Mouse (Mus musculus): ENCODE results near the gene ccdc198. TPM values are rescaled to one million over a fixed set of nuclear protein-coding genes. Genes with fewer than 3 reads are reported as not detected.
"Not testable (repeated sequence)": the region's sequence is repeated elsewhere in the genome, so short reads cannot be mapped to it uniquely, and the experiment has no call there.

Gene ccdc198
- polyA plus RNA-seq (2015; fragmentation: Nextera tagmentation; extraction: Ambion mirVana) = not detected in 2 replicates

- Histone ChIP-seq H3K4me1 (replicated peaks) (no peaks in the 10 kb centered on the region), H3K36me3 (no peaks in the 10 kb centered on the region), H3K4me2 (no peak within 1 kb of the TSS), H3K27ac (replicated peaks) (no peak within 1 kb of the TSS), H3K4me3 (no peak within 1 kb of the TSS), H3K27me3 (no peaks in the 10 kb centered on the region), H3K9me3 (no peaks in the 10 kb centered on the region), H3K9ac (no peak within 1 kb of the TSS)
- whole genome bisulfite sequencing = 47% methylated on average over 5 of the region's 5 CpGs
- ATAC-seq (ENCODE audit: low read depth) = no peak
Observed at GRCm38 (mm10) chr14:49245126-49245714, at the start of gene ccdc198. ccdc198 (minus strand) TSS chr14:49245474.

GRCm38 (mm10) chr14:49293802-49294449 lies 48.7 kb upstream of the ccdc198 start:
- peak; percentile 80 for ATAC-seq (ENCODE audit: low read depth)
- H3K27ac ChIP-seq (replicated peaks) = peak overlapping the region; percentile 50
- no peak overlapping the region for H3K4me2 ChIP-seq

GRCm38 (mm10) chr14:49290029-49290745 lies 44.9 kb upstream of the ccdc198 start:
- Histone ChIP-seq H3K27ac (replicated peaks) (no peak overlapping the region), H3K36me3 (no peaks in the 10 kb centered on the region), H3K27me3 (no peaks in the 10 kb centered on the region), H3K4me3 (no peak overlapping the region), H3K4me2 (no peak overlapping the region), H3K4me1 (replicated peaks) (peaks cover 15% of the 10 kb centered on the region), H3K9me3 (no peaks in the 10 kb centered on the region), H3K9ac (no peak overlapping the region)
- ATAC-seq (ENCODE audit: low read depth) = no peak
- WGBS = 89% methylated on average over 3 of the region's 3 CpGs

More at GRCm38 (mm10) chr14:49293802-49294449, 48.7 kb upstream of the ccdc198 start:
- Histone ChIP-seq H3K9me3 (no peaks in the 10 kb centered on the region), H3K9ac (no peak overlapping the region), H3K36me3 (no peaks in the 10 kb centered on the region), H3K4me1 (replicated peaks) (peaks cover 15% of the 10 kb centered on the region), H3K4me3 (no peak overlapping the region), H3K27me3 (no peaks in the 10 kb centered on the region)
- WGBS = 17% methylated on average over 4 of the region's 4 CpGs

- H3K4me1 ChIP-seq (replicated peaks) = no peaks in the 10 kb centered on the region
- no peaks in the 10 kb centered on the region for H3K27me3 ChIP-seq
- no peak overlapping the region for H3K4me3 ChIP-seq
- no peak for ATAC-seq (ENCODE audit: low read depth)
- no peak overlapping the region for H3K4me2 ChIP-seq
- no peaks in the 10 kb centered on the region for H3K9me3 ChIP-seq
- WGBS = 86% methylated on average over 7 of the region's 7 CpGs
- H3K36me3 ChIP-seq = no peaks in the 10 kb centered on the region
- no peak overlapping the region for H3K9ac ChIP-seq
- no peak overlapping the region for H3K27ac ChIP-seq (replicated peaks)
Observed at GRCm38 (mm10) chr14:49283784-49284655, 38.7 kb upstream of the ccdc198 start.

GRCm38 (mm10) chr14:49278880-49279279 lies 33.6 kb upstream of the ccdc198 start:
- Histone ChIP-seq H3K27me3 (no peaks in the 10 kb centered on the region), H3K36me3 (no peaks in the 10 kb centered on the region), H3K27ac (replicated peaks) (no peak overlapping the region), H3K9me3 (no peaks in the 10 kb centered on the region), H3K4me2 (no peak overlapping the region), H3K4me1 (replicated peaks) (no peaks in the 10 kb centered on the region), H3K9ac (no peak overlapping the region), H3K4me3 (no peak overlapping the region)
- WGBS = 84% methylated on average over 6 of the region's 6 CpGs
- ATAC-seq (ENCODE audit: low read depth) = no peak

- not testable (repeated sequence) for H3K4me2 ChIP-seq; H3K9me3 ChIP-seq; H3K27me3 ChIP-seq; H3K4me1 ChIP-seq (replicated peaks); H3K4me3 ChIP-seq; H3K27ac ChIP-seq (replicated peaks); H3K36me3 ChIP-seq; H3K9ac ChIP-seq; ATAC-seq (ENCODE audit: low read depth)
- 88% methylated on average over 9 of the region's 9 CpGs for WGBS
Observed at GRCm38 (mm10) chr14:49278479-49278878, 33.2 kb upstream of the ccdc198 start.

- H3K4me3 ChIP-seq = no peak overlapping the region
- H3K4me1 ChIP-seq (replicated peaks) = no peaks in the 10 kb centered on the region
- no peak overlapping the region for H3K4me2 ChIP-seq
- no peak overlapping the region for H3K27ac ChIP-seq (replicated peaks)
- no peaks in the 10 kb centered on the region for H3K27me3 ChIP-seq
- no peaks in the 10 kb centered on the region for H3K36me3 ChIP-seq
- no peak overlapping the region for H3K9ac ChIP-seq
- 57% methylated on average over 3 of the region's 3 CpGs for WGBS
- no peaks in the 10 kb centered on the region for H3K9me3 ChIP-seq
- ATAC-seq (ENCODE audit: low read depth) = no peak
Observed at GRCm38 (mm10) chr14:49277642-49278041, 32.4 kb upstream of the ccdc198 start.

- H3K27me3 ChIP-seq = no peaks in the 10 kb centered on the region
- no peaks in the 10 kb centered on the region for H3K9me3 ChIP-seq
- H3K27ac ChIP-seq (replicated peaks) = no peak overlapping the region
- no peak overlapping the region for H3K4me3 ChIP-seq
- H3K9ac ChIP-seq = no peak overlapping the region
- 30% methylated on average over 2 of the region's 2 CpGs for WGBS
- H3K36me3 ChIP-seq = no peaks in the 10 kb centered on the region
- no peak overlapping the region for H3K4me2 ChIP-seq
- no peaks in the 10 kb centered on the region for H3K4me1 ChIP-seq (replicated peaks)
- no peak for ATAC-seq (ENCODE audit: low read depth)
Observed at GRCm38 (mm10) chr14:49275376-49275775, 30.1 kb upstream of the ccdc198 start.

GRCm38 (mm10) chr14:49265286-49266002 lies 20.2 kb upstream of the ccdc198 start:
- Histone ChIP-seq H3K4me3 (no peak overlapping the region), H3K9me3 (no peaks in the 10 kb centered on the region), H3K4me2 (no peak overlapping the region), H3K27me3 (no peaks in the 10 kb centered on the region), H3K36me3 (no peaks in the 10 kb centered on the region), H3K27ac (replicated peaks) (no peak overlapping the region), H3K4me1 (replicated peaks) (no peaks in the 10 kb centered on the region), H3K9ac (no peak overlapping the region)
- no peak for ATAC-seq (ENCODE audit: low read depth)
- WGBS = 79% methylated on average over 5 of the region's 5 CpGs

- 26% methylated on average over 1 of the region's 1 CpGs for WGBS
- no peak for ATAC-seq (ENCODE audit: low read depth)
- Histone ChIP-seq H3K27ac (replicated peaks) (no peak overlapping the region), H3K4me2 (no peak overlapping the region), H3K36me3 (no peaks in the 10 kb centered on the region), H3K9ac (no peak overlapping the region), H3K4me1 (replicated peaks) (no peaks in the 10 kb centered on the region), H3K4me3 (no peak overlapping the region), H3K27me3 (no peaks in the 10 kb centered on the region), H3K9me3 (no peaks in the 10 kb centered on the region)
Observed at GRCm38 (mm10) chr14:49241522-49241921, 3.8 kb downstream of the ccdc198 start.

GRCm38 (mm10) chr14:49238206-49238605 lies 7.1 kb downstream of the ccdc198 start:
- Histone ChIP-seq H3K36me3 (no peaks in the 10 kb centered on the region), H3K4me2 (no peak overlapping the region), H3K27me3 (no peaks in the 10 kb centered on the region), H3K4me1 (replicated peaks) (no peaks in the 10 kb centered on the region), H3K4me3 (no peak overlapping the region), H3K27ac (replicated peaks) (no peak overlapping the region), H3K9me3 (no peaks in the 10 kb centered on the region), H3K9ac (no peak overlapping the region)
- ATAC-seq (ENCODE audit: low read depth) = peak; percentile 89
- 34% methylated on average over 11 of the region's 11 CpGs for WGBS

Data from neural tube, embryonic 13.5 days (tissue).